Mouse (Mus musculus) inflammation-experienced regulatory T-cells, adult 16 weeks (primary cell): ENCODE results near the gene Carf. TPM values are rescaled to one million over a fixed set of nuclear protein-coding genes. Genes with fewer than 3 reads are reported as not detected.

Source experiments
- polyA plus RNA-seq: library from polyadenylated mRNA; unstranded; fragments of 100-300 nt; shearing (Covaris generic); gene quantifications from one replicate; pipeline ENCODE4 v1.2.1, GENCODE M21; 2017

Gene Carf
- 7.5 TPM for polyA plus RNA-seq

DNA sequence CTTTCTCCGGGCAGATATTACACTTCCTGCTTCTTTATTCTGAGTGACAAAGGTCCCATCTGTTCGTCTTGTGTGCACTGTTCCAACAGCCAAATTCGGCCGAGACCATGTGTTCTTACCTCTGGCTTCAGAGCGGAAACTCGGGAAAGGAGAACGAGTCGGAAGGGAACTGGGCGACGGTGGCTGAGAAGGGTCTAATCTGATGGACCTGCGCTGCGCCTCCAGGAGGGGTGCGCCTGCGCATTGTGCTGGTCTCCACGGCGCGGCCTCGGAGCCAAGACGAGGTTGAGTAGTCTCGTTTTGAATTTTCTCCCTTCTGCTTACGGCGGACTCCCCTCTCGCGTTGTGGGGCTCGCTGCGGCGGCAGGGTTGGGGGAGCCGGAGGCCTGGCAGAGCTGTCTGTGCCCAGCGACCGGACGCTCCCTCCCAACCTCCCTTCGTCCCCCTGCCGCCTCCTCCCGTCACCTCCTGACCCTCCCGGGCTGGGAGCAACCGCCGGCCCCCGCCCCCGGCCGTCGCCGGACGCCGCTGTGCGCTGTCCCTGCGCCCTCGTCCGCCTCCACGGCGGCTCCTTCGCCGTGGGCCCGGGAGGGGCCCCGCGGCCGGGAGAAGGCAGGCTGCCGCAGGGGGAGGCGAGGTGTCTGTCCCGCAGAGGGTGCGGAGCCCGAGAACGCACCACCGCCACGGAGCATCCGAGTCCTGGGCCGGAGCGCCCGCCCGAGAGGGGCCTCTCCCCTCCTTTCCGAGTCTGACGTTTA, at the start of gene Carf, which contains the start of gene Wdr12:
Gene Carf (plus strand): TSS at position 224 of the 758 bp plus-strand sequence.
Gene Wdr12 (minus strand): TSS at position 622 of the 758 bp plus-strand sequence.

DNA sequence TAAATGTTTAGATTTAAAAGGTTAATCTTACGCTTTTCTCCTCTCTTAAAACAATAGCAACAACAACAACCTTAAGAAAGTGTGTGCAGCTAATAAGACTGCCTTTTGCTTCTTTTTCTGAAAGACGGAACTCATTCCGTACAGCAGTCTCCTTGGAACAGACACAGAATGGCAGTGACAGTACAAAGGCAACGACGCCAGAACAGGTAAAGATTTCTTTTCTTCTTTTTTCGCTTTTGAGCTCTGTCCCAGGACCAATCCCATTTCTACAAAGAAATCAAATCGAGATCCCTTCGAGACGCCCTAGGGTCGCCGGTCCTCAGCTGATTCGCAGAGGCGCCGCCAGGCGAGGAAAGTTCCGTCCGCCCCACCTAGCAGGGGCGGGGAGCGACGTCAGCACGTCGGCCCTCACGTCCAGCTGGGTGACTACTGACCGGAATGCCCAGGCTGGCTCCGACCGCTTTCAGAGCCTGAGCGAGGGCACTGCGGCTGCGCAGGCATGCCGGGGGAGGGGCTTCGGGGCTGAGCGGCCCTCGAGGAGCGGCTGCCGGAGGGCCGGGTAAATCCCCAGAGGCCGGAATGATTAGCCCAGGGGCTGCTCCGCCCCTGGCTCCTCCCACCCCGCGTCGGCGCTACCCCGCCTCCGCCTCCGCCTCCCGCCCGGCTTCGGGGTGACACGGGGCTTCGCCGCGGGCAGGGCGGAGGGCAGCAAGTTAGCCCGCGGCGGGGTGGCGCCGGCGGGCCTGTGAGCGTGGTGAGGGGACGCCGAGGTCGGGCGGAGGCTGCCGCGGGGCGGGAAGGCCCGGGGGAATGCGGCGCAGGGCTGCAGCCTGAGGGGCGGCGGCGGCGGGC, 82.1 kb downstream of the Carf start, which contains the start of gene Nbeal1:
Gene Nbeal1 (plus strand): TSS at position 668 of the 852 bp plus-strand sequence.

Other genes starting within 250 kb of the Carf start
- 7.8 TPM for gene Fam117b, start 185.2 kb upstream of the Carf start, polyA plus RNA-seq
- 1.6 TPM for gene Ica1l, start 55.1 kb upstream of the Carf start, polyA plus RNA-seq
- gene Wdr12, start 398 bp downstream of the Carf start, polyA plus RNA-seq: 42.8 TPM
- gene Nbeal1, start 82.4 kb downstream of the Carf start, polyA plus RNA-seq: 19.2 TPM
- gene Cyp20a1, start 245.1 kb downstream of the Carf start, polyA plus RNA-seq: 16.5 TPM